Mouse (Mus musculus) heart, embryonic 10.5 days (tissue): ENCODE measurements around the gene Pex14. TPM values are rescaled to one million over a fixed set of nuclear protein-coding genes. Genes with fewer than 3 reads are reported as not detected.
A peak's percentile ranks its signal among the peaks of the same experiment; 100 is the strongest.

ENCODE experiments used
- DNase-seq: peaks from one replicate; pipeline ENCODE4 v3.0.0-alpha.2; 2017; ENCODE audit warnings: low spot score
- H3K27ac ChIP-seq: fragments of 300-500 bp; sonication (generic); 2 replicates; pipeline ENCODE4 v1.5.1; 2016; ENCODE audit warnings: mild to moderate bottlenecking
- H3K27me3 ChIP-seq: fragments of 300-500 bp; sonication (generic); 2 replicates; pipeline ENCODE4 v1.6.1; 2016; ENCODE audit warnings: mild to moderate bottlenecking; ENCODE audit not compliant: poor library complexity, insufficient read depth, severe bottlenecking
- H3K36me3 ChIP-seq: fragments of 300-500 bp; sonication (generic); 2 replicates; pipeline ENCODE4 v1.6.1; 2016; ENCODE audit warnings: mild to moderate bottlenecking, moderate library complexity
- H3K4me1 ChIP-seq: fragments of 300-500 bp; sonication (generic); 2 replicates; pipeline ENCODE4 v1.6.1; 2016; ENCODE audit warnings: mild to moderate bottlenecking
- H3K4me3 ChIP-seq: fragments of 300-500 bp; sonication (generic); 2 replicates; pipeline ENCODE4 v1.5.1; 2016; ENCODE audit warnings: mild to moderate bottlenecking, moderate library complexity
- H3K9me3 ChIP-seq: fragments of 300-500 bp; sonication (generic); 2 replicates; pipeline ENCODE4 v1.6.1; 2016; ENCODE audit warnings: mild to moderate bottlenecking, moderate library complexity
- WGBS: fragments of 180-500 bp; shearing (Covaris S2); methylation state at CpG from one replicate; pipeline ENCODE4 v1.1.7; 2016; 5-methylcytosine and 5-hydroxymethylcytosine counted together
- polyA plus RNA-seq: library from polyadenylated mRNA; unstranded; fragments of >200 nt; fragmentation: Nextera tagmentation; extraction: Ambion mirVana; gene quantifications from 2 replicates; pipeline ENCODE4 v1.2.1, GENCODE M21; 2016

Gene Pex14
- polyA plus RNA-seq, 1 experiment from 2014 or later: 59.7 TPM

GRCm38 (mm10) chr4:149060621-149061431 lies 38.9 kb downstream of the Pex14 start:
- Histone ChIP-seq H3K27me3 (no peaks in the 10 kb centered on the region), H3K9me3 (no peaks in the 10 kb centered on the region), H3K36me3 (no peaks in the 10 kb centered on the region), H3K4me1 (peaks cover 68% of the 10 kb centered on the region), H3K27ac (0 out of 2 replicates have a peak overlapping the region, but pooled peaks have one; percentile 29), H3K4me3 (no peak overlapping the region)
- WGBS: 42% methylated on average over 14 of the region's 14 CpGs
- no peak for DNase-seq

- H3K36me3 ChIP-seq: no peaks in the 10 kb centered on the region
- no peak overlapping the region for H3K27ac ChIP-seq
- WGBS: 89% methylated on average over 9 of the region's 9 CpGs
- H3K4me1 ChIP-seq: peaks cover 72% of the 10 kb centered on the region
- H3K27me3 ChIP-seq: no peaks in the 10 kb centered on the region
- no peak overlapping the region for H3K4me3 ChIP-seq
- no peaks in the 10 kb centered on the region for H3K9me3 ChIP-seq
- DNase-seq: no peak
Observed at GRCm38 (mm10) chr4:149059713-149060112, 40.0 kb downstream of the Pex14 start.

- 59% methylated on average over 7 of the region's 7 CpGs for WGBS
- Histone ChIP-seq H3K27me3 (no peaks in the 10 kb centered on the region), H3K36me3 (no peaks in the 10 kb centered on the region), H3K27ac (peak overlapping the region; percentile 81), H3K4me3 (no peak overlapping the region), H3K4me1 (peaks cover 69% of the 10 kb centered on the region), H3K9me3 (no peaks in the 10 kb centered on the region)
- DNase-seq: no peak
Observed at GRCm38 (mm10) chr4:149058298-149058697, 41.4 kb downstream of the Pex14 start.

GRCm38 (mm10) chr4:149057470-149057869 lies 42.2 kb downstream of the Pex14 start:
- H3K27me3 ChIP-seq: no peaks in the 10 kb centered on the region
- H3K36me3 ChIP-seq: no peaks in the 10 kb centered on the region
- DNase-seq: no peak
- WGBS: 36% methylated on average over 14 of the region's 14 CpGs
- H3K9me3 ChIP-seq: no peaks in the 10 kb centered on the region
- H3K27ac ChIP-seq: peak overlapping the region; percentile 81
- peak overlapping the region; percentile 42 for H3K4me3 ChIP-seq
- peaks cover 62% of the 10 kb centered on the region for H3K4me1 ChIP-seq

GRCm38 (mm10) chr4:149056957-149057356 lies 42.7 kb downstream of the Pex14 start:
- Histone ChIP-seq H3K27me3 (no peaks in the 10 kb centered on the region), H3K27ac (peak overlapping the region; percentile 81), H3K36me3 (no peaks in the 10 kb centered on the region), H3K4me1 (peaks cover 56% of the 10 kb centered on the region), H3K9me3 (no peaks in the 10 kb centered on the region), H3K4me3 (peak overlapping the region; percentile 42)
- DNase-seq: no peak
- 77% methylated on average over 16 of the region's 16 CpGs for WGBS

- Histone ChIP-seq H3K27ac (no peak overlapping the region), H3K27me3 (no peaks in the 10 kb centered on the region), H3K9me3 (no peaks in the 10 kb centered on the region), H3K4me1 (peaks cover 49% of the 10 kb centered on the region), H3K4me3 (no peak overlapping the region), H3K36me3 (no peaks in the 10 kb centered on the region)
- 73% methylated on average over 6 of the region's 6 CpGs for WGBS
- DNase-seq: no peak
Observed at GRCm38 (mm10) chr4:149055847-149056246, 43.8 kb downstream of the Pex14 start.

GRCm38 (mm10) chr4:149049351-149050159 lies 50.1 kb downstream of the Pex14 start:
- H3K27me3 ChIP-seq: no peaks in the 10 kb centered on the region
- H3K4me3 ChIP-seq: peak overlapping the region; percentile 28
- H3K4me1 ChIP-seq: peaks cover 56% of the 10 kb centered on the region
- H3K27ac ChIP-seq: peak overlapping the region; percentile 75
- H3K9me3 ChIP-seq: no peaks in the 10 kb centered on the region
- no peaks in the 10 kb centered on the region for H3K36me3 ChIP-seq
- 18% methylated on average over 16 of the region's 16 CpGs for WGBS
- no peak for DNase-seq

- 37% methylated on average over 10 of the region's 10 CpGs for WGBS
- Histone ChIP-seq H3K27ac (peak overlapping the region; percentile 75), H3K4me1 (peaks cover 53% of the 10 kb centered on the region), H3K36me3 (no peaks in the 10 kb centered on the region), H3K9me3 (no peaks in the 10 kb centered on the region), H3K4me3 (peak overlapping the region; percentile 28; the same call in 1 of the 2 replicates), H3K27me3 (no peaks in the 10 kb centered on the region)
- DNase-seq: no peak
Observed at GRCm38 (mm10) chr4:149048625-149049228, 50.9 kb downstream of the Pex14 start.

GRCm38 (mm10) chr4:149047360-149047759 lies 52.3 kb downstream of the Pex14 start:
- Histone ChIP-seq H3K9me3 (no peaks in the 10 kb centered on the region), H3K36me3 (no peaks in the 10 kb centered on the region), H3K4me3 (no peak overlapping the region), H3K27ac (peak overlapping the region; percentile 83; the same call in 1 of the 2 replicates), H3K27me3 (no peaks in the 10 kb centered on the region), H3K4me1 (peaks cover 53% of the 10 kb centered on the region)
- DNase-seq: peak; percentile 89
- WGBS: 11% methylated on average over 10 of the region's 10 CpGs

- no peak for DNase-seq
- no peaks in the 10 kb centered on the region for H3K9me3 ChIP-seq
- H3K4me1 ChIP-seq: peaks cover 57% of the 10 kb centered on the region
- no peaks in the 10 kb centered on the region for H3K27me3 ChIP-seq
- 14% methylated on average over 5 of the region's 5 CpGs for WGBS
- no peak overlapping the region for H3K4me3 ChIP-seq
- peak overlapping the region; percentile 83 for H3K27ac ChIP-seq
- peaks cover 6% of the 10 kb centered on the region for H3K36me3 ChIP-seq
Observed at GRCm38 (mm10) chr4:149045885-149046284, 53.8 kb downstream of the Pex14 start.

- Histone ChIP-seq H3K9me3 (no peaks in the 10 kb centered on the region), H3K27me3 (no peaks in the 10 kb centered on the region)
- 82% methylated on average over 6 of the region's 6 CpGs for WGBS
Observed at GRCm38 (mm10) chr4:149040289-149040688, 59.4 kb downstream of the Pex14 start.

GRCm38 (mm10) chr4:149037706-149038105 lies 62.0 kb downstream of the Pex14 start:
- Histone ChIP-seq H3K4me1 (peaks cover 33% of the 10 kb centered on the region), H3K36me3 (peaks cover 6% of the 10 kb centered on the region), H3K4me3 (no peak overlapping the region), H3K27ac (no peak overlapping the region), H3K9me3 (no peaks in the 10 kb centered on the region), H3K27me3 (no peaks in the 10 kb centered on the region)
- DNase-seq: no peak
- 63% methylated on average over 6 of the region's 6 CpGs for WGBS

More at GRCm38 (mm10) chr4:149040289-149040688, 59.4 kb downstream of the Pex14 start:
- DNase-seq: no peak
- H3K27ac ChIP-seq: no peak overlapping the region
- peaks cover 36% of the 10 kb centered on the region for H3K4me1 ChIP-seq
- peaks cover 6% of the 10 kb centered on the region for H3K36me3 ChIP-seq
- H3K4me3 ChIP-seq: no peak overlapping the region
